ENCODE assay signal across 13 mouse cellular contexts in genomic region chr4:119672685-119673084, GRCm38 (mm10). TPM values are rescaled to one million over a fixed set of nuclear protein-coding genes. Genes with fewer than 3 reads are reported as not detected.
DNase-seq lines count a peak whose midpoint lies in the region; ATAC-seq and TF ChIP-seq lines count a peak whose summit lies in the region.
"Had no signal": no experiment of that assay in that cellular context is flagged by ENCODE, and none has a peak within 500 bp of the region (broad histone marks: within the 10 kb centered on the region; RNA-seq: fewer than 3 reads in every experiment).

No protein-coding gene starts in this region.

- intact Hi-C loops in gastrocnemius, adult 2 months (cut with DNase I) = no loop called here

- no peak overlapping the region for H3K4me2 ChIP-seq in lung, postnatal 0 days (replicated peaks; ENCODE audit: low read depth, low read length)
- H3K4me2 ChIP-seq in heart, embryonic 12.5 days = no peak overlapping the region
- H3K4me2 ChIP-seq: limb, embryonic 15.5 days; midbrain, embryonic 12.5 days had no signal

- TF ChIP-seq EP300 in lung, postnatal 0 days (IDR thresholded peaks at IDR 0.05) = no peak

- DNase-seq in gastrocnemius, adult 2 months = no peak
- no peak for DNase-seq in gastrocnemius, postnatal 25 days
- no peak for DNase-seq in lung, postnatal 0 days (ENCODE audit: low spot score)
- no peak for DNase-seq in lung, postnatal 25 days (ENCODE audit: low spot score)
- DNase-seq in brain, embryonic 14.5 days (ENCODE audit: low read depth) = peak; percentile 55
- DNase-seq in thymus, postnatal 0 days (ENCODE audit: low spot score) = peak; percentile 60
- DNase-seq in ovary, postnatal 14 days (ENCODE audit: low spot score) = no peak
- DNase-seq: adrenal gland, postnatal 36 days had no signal

- no peak overlapping the region for H3K9ac ChIP-seq in lung, postnatal 0 days (replicated peaks; ENCODE audit: low read depth)
- H3K9ac ChIP-seq in heart, embryonic 12.5 days = no peak overlapping the region
- H3K9ac ChIP-seq: limb, embryonic 15.5 days; midbrain, embryonic 12.5 days had no signal

- ATAC-seq in lung, postnatal 0 days = no peak
- ATAC-seq in heart, embryonic 12.5 days (ENCODE audit: insufficient number of reproducible peaks, low FRiP score) = no peak

- TF ChIP-seq CTCF in gastrocnemius, adult 2 months (IDR thresholded peaks at IDR 0.05) = peak; percentile 6; the same call in 1 of the 2 replicates
- peak; percentile 45 for TF ChIP-seq CTCF in lung, postnatal 0 days (IDR thresholded peaks at IDR 0.05)
- peak; percentile 37; the same call in 1 of the 2 replicates for TF ChIP-seq CTCF in brain, embryonic 14.5 days (IDR thresholded peaks at IDR 0.05; ENCODE audit: borderline replicate concordance, extremely low read depth, insufficient read depth, insufficient read length)

- TF ChIP-seq POLR2A in brain, embryonic 14.5 days (IDR thresholded peaks at IDR 0.05; ENCODE audit: borderline replicate concordance, extremely low read depth, insufficient read depth, insufficient read length, poor library complexity, severe bottlenecking) = no peak

- H3K27me3 ChIP-seq in lung, postnatal 0 days (replicated peaks; ENCODE audit: insufficient read depth, low read length) = no peaks in the 10 kb centered on the region
- no peaks in the 10 kb centered on the region for H3K27me3 ChIP-seq in heart, embryonic 12.5 days (replicated peaks)
- H3K27me3 ChIP-seq: limb, embryonic 15.5 days; midbrain, embryonic 12.5 days had no signal

- H3K4me1 ChIP-seq in lung, postnatal 0 days (ENCODE audit: insufficient read depth, low read depth, low read length) = no peaks in the 10 kb centered on the region
- H3K4me1 ChIP-seq in heart, embryonic 12.5 days (replicated peaks) = peaks cover 32% of the 10 kb centered on the region

- WGBS in lung, postnatal 0 days = 31% methylated on average over 5 of the region's 5 CpGs
- 15% methylated on average over 5 of the region's 5 CpGs for WGBS in heart, embryonic 12.5 days

- H3K27ac ChIP-seq in gastrocnemius, adult 2 months = no peak overlapping the region
- no peak overlapping the region for H3K27ac ChIP-seq in lung, postnatal 0 days (ENCODE audit: low read length)
- H3K27ac ChIP-seq in heart, embryonic 12.5 days (ENCODE audit: poor library complexity, severe bottlenecking) = no peak overlapping the region
- H3K27ac ChIP-seq: limb, embryonic 15.5 days; midbrain, embryonic 12.5 days had no signal

- no peak overlapping the region for H3K4me3 ChIP-seq in gastrocnemius, adult 2 months
- no peak overlapping the region for H3K4me3 ChIP-seq in lung, postnatal 0 days (ENCODE audit: low read depth, low read length)
- no peak overlapping the region for H3K4me3 ChIP-seq in heart, embryonic 12.5 days
- H3K4me3 ChIP-seq: limb, embryonic 15.5 days; midbrain, embryonic 12.5 days had no signal

- H3K9me3 ChIP-seq in lung, postnatal 0 days (ENCODE audit: low read length) = no peaks in the 10 kb centered on the region
- H3K9me3 ChIP-seq in heart, embryonic 12.5 days (replicated peaks) = no peaks in the 10 kb centered on the region
- H3K9me3 ChIP-seq: limb, embryonic 15.5 days; midbrain, embryonic 12.5 days had no signal

- H3K36me3 ChIP-seq in lung, postnatal 0 days (ENCODE audit: insufficient read depth, low read length) = no peaks in the 10 kb centered on the region
- H3K36me3 ChIP-seq in heart, embryonic 12.5 days = no peaks in the 10 kb centered on the region
- H3K36me3 ChIP-seq: limb, embryonic 15.5 days; midbrain, embryonic 12.5 days had no signal

RNA-seq across cellular contexts. Expression of gene Guca2b, which starts 13.9 kb away (rescaled TPM):
- total RNA-seq in gastrocnemius, adult 2 months (2021) = not detected
- not detected for total RNA-seq in gastrocnemius, postnatal 25 days (2021)
- not detected in 2 replicates for polyA plus RNA-seq in lung, postnatal 0 days (2015; fragmentation: Nextera tagmentation; extraction: Ambion mirVana)
- 2.5 TPM in 1 of 2 replicates, not detected in the other for polyA plus RNA-seq in brain, embryonic 14.5 days (2012; rRNA removed)
- polyA plus RNA-seq in thymus, postnatal 0 days (2015; fragmentation: Nextera tagmentation; extraction: Ambion mirVana) = 0.68 and 1.1 TPM in 2 replicates
- not detected in 2 replicates for polyA plus RNA-seq in heart, embryonic 12.5 days (2016; fragmentation: Nextera tagmentation; extraction: Ambion mirVana)
- total RNA-seq: adrenal gland, postnatal 36 days; ES-E14; hematopoietic stem cell, adult 5-6 weeks had no signal
- polyA plus RNA-seq: limb, embryonic 15.5 days; midbrain, embryonic 12.5 days had no signal

RNA-seq across cellular contexts. Expression of gene Guca2a, which starts 35.2 kb away (rescaled TPM):
- not detected for total RNA-seq in gastrocnemius, adult 2 months (2021)
- total RNA-seq in gastrocnemius, postnatal 25 days (2021) = not detected
- 1.00 and 2.2 TPM in 2 replicates for polyA plus RNA-seq in lung, postnatal 0 days (2015; fragmentation: Nextera tagmentation; extraction: Ambion mirVana)
- 0.16 TPM in 1 of 2 replicates, not detected in the other for polyA plus RNA-seq in brain, embryonic 14.5 days (2012; rRNA removed)
- 0.69 TPM in 1 of 2 replicates, not detected in the other for polyA plus RNA-seq in thymus, postnatal 0 days (2015; fragmentation: Nextera tagmentation; extraction: Ambion mirVana)
- polyA plus RNA-seq in heart, embryonic 12.5 days (2016; fragmentation: Nextera tagmentation; extraction: Ambion mirVana) = not detected in 2 replicates
- total RNA-seq: adrenal gland, postnatal 36 days; ES-E14; hematopoietic stem cell, adult 5-6 weeks had no signal
- polyA plus RNA-seq: limb, embryonic 15.5 days; midbrain, embryonic 12.5 days had no signal

Comparison
In these comparisons a context has a peak if more than half of its experiments do, and no peak if none do; other contexts are left out.
1. DNase-seq: peak in brain, embryonic 14.5 days (single experiment) and thymus, postnatal 0 days (single experiment); none in gastrocnemius, adult 2 months (single experiment), gastrocnemius, postnatal 25 days (single experiment), lung, postnatal 0 days (single experiment), lung, postnatal 25 days (single experiment) and ovary, postnatal 14 days (single experiment).
2. Peak in every context shown above with its lines, with median percentiles within 50 percentile points of each other: CTCF ChIP-seq.